Mouse (Mus musculus) adrenal gland (tissue): Measurements from ENCODE around the gene Ccl20.

Experiments used
- intact Hi-C: fragments of 180-260 bp; cut with DNase I; formaldehyde crosslinking; loops from one replicate; pipeline ENCODE4 v1.15.1; 2025
- long read RNA-seq, 2 experiments: library from polyadenylated mRNA; unstranded; transcript quantifications; one replicate each; pipeline ENCODE4 v2.0.0; 2020; ENCODE audit warnings: borderline replicate concordance in 1 of 2; ENCODE audit not compliant: insufficient replicate concordance in 1 of 2

The Ccl20 gene
- long read RNA-seq, experiment 1, result 0 reads
- long read RNA-seq, experiment 2, result 0 reads

DNA sequence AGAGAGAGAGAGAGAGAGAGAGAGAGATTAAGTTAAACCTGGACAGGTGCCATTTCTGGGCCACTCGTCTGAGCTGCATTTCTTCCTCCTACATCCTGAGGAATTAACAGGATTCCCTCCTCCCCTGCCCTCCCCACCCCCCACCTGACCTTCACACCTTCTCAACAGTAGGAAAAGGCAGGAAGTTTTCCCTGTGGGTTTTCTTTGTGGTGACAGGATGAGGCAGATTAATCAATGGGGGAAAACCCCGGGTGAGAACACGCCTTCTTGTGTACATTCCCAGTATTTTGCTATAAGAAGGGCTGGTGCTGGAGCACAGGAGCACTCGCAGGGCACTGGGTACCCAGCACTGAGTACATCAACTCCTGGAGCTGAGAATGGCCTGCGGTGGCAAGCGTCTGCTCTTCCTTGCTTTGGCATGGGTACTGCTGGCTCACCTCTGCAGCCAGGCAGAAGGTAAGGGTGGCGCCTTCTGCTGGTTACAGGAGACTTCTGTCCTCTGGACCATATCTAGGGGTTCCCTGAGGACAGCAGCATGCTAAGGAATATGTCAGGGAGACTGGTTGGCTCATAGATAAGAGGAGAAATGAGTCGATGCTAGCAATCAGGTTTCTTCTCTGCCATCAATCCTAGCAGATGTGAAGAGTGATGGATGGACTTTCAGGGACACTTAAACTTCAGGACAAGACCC, at the start of gene Ccl20:
Ccl20 (plus strand) TSS at position 320 of the 691 bp plus-strand sequence.
- intact Hi-C loops, result no loop called here

DNA sequence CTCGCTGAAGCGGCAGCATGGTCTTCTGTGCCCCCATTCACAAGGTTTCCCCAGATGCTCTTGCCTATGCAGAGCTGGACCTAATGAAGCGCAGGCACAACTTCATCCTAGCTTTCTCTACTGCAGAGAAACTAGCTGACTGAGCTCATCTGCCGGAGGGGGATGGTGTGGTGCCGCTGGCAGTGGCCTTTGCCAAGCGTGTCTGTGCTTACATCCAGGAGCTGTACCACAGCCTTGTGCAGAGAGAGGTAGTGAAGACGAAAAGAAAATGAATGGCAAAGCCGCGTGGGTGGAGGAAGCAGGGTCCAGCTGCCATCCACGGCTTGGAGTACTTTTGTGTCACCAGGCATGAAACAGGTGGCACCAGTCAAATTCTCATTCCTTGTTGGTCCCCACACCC, 49.4 kb upstream of the Ccl20 start:
- intact Hi-C loops, result loop anchor here (5.0 kb wide), 1 partner anchor 85 kb away; no protein-coding TSS in a partner anchor

DNA sequence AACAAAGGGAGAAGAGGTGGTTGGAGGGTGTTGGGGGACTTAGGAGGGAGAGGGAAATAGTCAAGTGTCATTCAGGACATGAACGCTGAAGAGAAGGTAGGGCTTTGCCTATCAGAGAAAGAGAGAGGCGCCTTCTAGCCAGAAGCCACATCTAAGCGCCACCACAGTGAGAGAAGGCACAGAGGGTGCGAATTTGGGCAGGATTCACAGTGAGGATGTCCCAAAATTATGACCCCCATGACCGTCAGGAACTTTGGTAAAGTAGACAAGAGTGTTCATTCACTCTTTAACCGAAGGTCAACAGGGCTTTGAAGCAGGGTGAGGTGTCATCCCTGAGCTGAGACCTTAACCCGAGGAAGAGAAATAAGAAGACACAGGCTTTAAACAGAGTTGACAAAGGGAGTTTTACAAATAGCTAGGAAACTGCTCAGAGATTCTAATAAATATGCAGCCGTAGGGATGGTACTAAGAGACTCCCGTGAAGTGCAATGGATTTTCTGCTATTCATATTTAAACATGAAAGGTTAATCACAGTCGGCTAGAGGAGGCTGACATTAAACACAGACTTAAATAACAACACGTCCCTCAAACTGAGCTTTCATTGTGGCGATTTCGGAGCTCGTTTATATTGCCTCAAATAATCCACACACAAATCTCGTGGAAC, 40.9 kb upstream of the Ccl20 start:
- intact Hi-C loops, result loop anchor here (5.0 kb wide), 1 partner anchor 288 kb away; no protein-coding TSS in a partner anchor

DNA sequence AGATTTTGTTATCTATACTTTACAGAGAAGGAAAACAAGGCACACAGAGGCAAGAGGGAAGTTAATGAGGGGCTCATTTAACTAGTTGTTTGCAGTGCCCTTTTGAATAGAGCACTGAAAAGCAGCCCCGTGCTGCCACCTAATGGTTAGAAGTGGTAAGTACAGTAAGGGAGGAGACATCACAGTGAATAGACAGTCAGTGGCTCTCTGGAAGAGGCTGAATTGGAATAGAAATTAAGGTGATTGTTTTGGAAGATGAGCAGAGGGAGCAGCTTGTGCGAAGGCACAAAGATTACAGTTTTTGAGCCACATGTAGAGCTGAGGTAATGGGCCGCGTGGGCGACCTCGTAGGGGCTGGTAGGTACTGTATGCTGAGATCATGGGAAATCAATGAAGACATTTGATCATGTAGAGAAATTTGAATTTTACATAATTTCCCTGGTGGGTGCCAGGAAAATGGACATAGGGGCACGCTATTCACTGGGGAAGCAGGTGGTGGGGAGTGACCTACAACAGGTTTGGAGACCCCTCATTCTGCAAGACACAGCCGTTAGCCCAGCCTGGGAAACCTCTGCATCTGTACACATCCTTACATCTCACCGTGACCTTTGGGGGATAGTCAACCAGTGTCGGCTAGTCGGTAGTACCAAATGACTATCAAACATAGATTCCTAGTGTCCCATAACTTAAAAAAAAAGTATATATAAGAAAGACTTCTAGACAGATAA, 40.2 kb upstream of the Ccl20 start:
- intact Hi-C loops, result loop anchor here (5.0 kb wide), 1 partner anchor 289 kb away; no protein-coding TSS in a partner anchor

DNA sequence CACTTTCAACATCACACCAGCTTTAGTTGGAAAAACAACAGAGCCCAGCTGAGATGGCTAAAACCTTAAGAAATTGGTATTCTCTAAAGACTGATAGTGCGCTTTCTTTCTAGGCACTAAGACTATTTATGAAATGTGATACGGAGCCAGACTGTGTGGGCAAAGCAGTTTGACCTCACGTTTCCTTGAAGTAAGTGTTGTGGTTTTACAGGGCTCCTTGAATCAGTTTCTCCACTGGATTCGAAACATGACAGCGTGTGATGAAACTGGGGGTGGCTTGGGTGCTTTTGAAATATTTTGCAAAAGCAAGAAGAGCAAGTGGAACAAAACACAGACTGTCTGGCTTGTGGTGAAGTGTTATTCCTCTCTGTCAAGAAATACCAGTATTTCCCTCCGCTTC, 39.5 kb upstream of the Ccl20 start:
- intact Hi-C loops, result loop anchor here (5.0 kb wide), 1 partner anchor 290 kb away; no protein-coding TSS in a partner anchor

DNA sequence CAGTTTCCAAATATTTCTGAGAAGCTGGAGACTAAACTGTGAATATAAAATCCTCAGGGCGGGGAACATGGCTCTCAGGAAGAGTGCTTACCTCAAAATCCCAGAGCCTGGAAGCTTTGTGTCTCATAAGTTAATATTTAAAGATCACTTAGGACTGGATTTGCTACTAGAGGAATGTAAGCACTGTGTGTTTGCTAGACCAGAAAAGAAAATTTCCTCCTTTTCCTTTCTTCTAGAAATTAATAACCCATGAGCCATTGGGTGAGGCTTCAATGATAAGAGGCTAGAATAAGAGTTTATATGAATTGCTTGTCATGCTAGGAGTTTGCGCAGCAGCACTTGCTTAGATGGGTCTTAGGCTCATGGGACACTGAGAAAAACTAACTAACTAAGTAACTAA, 31.8 kb upstream of the Ccl20 start:
- intact Hi-C loops, result no loop called here

DNA sequence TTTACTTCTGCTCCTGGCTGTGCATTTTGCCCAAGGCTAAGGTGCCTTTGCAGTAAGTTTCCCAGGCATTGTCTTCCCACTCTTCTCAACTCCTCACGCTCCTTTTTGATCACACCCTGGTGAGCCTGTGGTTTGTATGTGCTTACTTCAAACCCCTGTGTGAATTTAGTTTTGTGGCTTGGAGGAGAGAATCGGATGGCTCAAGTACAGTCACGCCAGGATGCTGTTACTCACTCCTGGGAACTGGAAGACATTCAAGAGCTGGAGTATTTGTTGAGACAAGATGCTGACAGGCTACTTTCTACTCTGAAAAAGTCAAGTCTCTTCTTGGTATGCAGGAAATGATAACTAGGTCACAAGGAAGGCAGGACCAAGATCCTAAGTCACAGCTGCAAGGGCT, 25.3 kb upstream of the Ccl20 start:
- intact Hi-C loops, result no loop called here

DNA sequence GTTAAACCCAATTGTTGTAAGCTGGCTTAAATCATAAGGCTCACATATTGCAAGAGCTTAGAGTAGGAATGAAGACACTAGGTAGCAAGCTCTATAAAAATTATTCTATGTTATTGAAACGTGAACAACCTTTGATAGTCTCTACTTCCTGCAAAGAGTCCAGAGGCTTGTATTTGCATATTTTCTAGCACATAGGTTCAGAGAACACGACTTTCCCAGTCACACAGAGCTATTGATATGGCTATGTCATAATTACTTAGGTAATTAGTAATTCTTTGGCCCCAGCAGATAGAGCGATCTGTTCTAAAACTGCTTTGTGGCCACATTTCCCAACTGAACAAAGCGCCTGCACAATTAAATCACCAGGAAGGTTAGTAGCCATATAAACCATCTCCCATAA, 19.6 kb upstream of the Ccl20 start:
- intact Hi-C loops, result no loop called here

DNA sequence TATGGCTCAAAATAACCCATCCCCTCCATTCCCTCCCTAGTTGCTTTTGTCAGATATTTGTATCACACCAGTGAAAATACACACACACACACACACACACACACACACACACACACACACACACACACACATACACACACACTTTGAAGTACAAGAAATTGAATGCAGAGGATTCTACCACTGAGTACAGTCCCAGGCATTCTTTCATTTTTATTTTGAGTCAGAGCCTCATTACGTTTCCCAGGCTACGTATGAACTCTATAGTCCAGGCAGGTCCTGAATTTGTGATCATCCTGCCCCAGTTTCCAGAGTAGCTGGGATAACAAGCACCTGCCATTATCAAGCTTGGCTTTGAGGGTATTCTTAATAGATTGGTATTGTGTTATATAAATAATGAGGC, 17.4 kb upstream of the Ccl20 start:
- intact Hi-C loops, result no loop called here

DNA sequence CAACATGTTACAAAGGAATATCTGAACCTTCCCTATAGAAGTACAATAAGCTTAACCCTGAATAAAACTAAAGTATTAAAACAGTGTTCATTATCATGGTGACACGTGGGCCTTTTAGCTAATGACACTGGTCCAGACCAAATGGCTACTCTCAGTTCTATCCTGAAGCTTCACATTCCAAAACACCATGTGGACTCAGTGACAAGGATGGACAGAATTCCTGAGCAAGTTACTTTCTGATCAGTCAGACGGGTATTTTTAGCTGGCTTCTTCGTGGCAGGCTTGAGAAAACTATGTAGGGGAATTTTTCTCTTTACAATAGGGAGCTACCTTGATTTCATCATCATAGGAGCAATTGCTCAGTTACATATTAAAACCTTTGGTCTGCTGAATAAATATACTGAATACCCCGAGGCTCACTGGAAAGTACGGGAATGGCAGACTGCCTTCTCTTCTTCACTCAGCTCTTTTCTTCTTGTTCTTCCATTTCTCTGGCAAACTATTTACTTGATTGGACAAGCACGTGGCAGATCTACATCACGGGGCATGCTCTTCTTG, 16.9 kb upstream of the Ccl20 start:
- intact Hi-C loops, result no loop called here

DNA sequence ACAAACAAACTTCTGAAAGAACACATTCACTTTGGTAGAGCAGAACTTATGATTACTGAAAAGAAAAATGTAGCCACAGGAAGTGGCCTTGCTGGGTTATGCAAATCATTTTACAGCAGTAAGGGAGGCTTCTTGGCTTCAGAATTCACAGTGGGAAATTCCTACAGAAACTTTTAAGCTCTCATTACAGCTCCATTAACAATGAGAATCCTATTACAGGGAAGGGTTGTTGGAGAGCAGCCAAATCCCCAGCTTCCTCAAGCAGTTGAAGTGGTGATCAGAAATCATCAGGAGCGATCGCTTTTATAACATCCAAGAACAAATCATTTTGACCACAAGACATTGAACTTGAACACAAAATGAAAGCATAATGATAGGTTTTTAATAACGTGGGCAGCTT, 14.7 kb upstream of the Ccl20 start:
- intact Hi-C loops, result no loop called here

DNA sequence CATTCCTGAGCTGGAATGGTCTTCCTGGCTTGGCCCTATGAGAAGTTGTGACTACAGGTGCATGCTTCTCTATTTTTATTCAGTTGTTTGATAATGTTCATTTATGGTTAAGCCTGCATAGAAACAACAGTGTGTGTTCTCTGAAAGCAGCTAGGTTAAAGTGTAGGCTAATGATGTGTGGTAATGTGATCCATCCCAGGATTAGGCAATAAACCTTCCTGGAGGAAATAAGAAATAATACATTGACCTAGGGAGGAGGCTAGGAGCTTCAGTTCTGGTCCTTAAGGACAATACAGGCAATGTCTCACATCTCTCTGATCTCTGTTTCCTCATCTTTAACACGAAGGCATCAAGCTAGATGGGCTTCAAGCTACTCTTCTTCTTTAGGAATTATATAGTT, 11.1 kb upstream of the Ccl20 start:
- intact Hi-C loops, result no loop called here

DNA sequence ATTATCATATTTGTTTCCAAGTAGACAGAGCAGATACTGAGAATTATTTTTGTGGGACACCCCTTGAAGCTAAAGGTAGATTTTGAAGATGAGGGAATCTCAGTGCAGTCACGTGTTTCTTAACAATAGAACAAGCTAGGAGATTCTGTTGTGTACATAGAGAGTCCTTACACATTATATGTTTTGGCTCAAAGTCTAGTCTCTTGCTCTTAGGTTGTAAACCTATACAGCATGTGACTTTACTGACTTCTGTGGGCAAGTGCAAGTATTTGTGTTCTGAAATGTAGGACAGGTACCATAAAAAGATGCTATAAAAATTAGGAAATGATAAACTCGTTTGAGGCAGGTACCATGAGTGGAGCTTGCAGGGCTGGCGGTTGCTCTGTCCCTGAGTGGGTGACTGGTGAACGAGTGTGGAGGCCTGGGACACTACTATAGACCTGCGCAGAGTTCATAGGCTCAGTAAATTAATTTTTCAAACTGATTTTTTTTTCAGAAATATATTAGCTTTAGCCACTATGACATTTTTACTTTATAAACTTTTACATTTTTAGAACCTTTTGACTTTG, 9.1 kb upstream of the Ccl20 start:
- intact Hi-C loops, result no loop called here

DNA sequence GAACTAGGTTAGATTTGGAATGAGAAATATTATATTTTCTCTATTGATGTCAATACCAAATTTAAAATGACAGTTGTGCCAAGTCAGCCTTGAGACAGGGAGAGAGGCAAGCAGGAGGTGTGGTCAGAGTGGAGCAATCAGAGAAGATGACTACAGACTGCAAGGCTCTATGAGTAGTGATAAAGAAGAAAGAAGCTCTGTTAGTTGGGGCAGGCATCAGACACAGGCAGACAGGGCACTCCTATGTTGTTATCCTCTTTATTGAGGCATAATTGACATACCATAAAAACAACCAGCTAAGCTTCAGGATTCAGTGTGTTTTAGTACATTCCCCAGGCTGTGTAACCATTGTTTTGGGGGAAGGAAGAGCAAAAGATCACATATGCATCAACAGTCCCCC, 5.6 kb upstream of the Ccl20 start:
- intact Hi-C loops, result no loop called here

DNA sequence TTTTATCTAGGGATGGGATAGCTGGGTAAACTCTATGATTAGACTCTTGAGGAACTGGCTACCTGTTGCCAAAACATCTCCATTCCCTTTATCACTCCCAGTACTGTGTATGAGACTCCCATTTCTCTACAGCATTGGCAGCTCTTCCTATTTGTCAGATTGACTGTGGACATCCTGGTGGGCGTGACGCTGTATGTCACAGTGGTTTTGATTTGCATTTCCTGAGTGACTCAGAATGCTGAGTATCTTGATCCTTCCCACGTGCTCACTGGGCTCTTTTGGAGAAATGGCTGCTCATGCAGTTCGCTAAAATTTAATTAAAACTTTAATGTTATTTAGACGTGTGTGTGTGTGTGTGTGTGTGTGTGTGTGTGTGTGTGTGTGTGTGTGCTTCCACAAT, 4.8 kb upstream of the Ccl20 start:
- intact Hi-C loops, result no loop called here

DNA sequence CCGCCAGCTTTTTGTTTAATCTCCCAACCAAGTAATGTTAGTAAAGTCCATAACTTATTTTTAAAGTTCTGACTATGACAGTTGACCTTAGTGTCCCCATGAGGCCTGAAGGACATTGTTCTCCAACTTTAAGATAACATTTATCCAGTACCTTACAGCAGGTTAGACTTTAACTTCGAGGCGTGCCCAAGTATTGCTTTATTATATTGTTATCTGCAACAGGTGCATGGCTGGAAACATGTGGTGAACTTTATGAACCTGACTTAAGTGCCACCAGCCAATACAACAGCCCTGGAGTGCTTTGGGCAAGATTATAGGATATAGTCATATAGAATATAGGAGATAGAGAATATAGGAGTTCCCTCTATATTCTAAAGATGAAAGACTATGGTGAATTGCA, 651 bp downstream of the Ccl20 start:
- intact Hi-C loops, result no loop called here

DNA sequence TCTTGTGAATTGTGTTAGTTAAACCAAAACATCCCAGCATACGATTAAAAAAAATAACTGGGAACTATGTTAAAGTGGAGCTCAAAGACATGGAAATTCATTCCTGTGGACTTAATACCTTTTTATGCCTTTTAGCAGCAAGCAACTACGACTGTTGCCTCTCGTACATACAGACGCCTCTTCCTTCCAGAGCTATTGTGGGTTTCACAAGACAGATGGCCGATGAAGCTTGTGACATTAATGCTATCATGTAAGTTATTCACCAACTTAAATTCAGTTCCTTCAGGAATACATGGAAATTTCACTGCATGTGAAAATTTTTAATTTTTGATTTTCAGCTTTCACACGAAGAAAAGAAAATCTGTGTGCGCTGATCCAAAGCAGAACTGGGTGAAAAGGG, 1.1 kb downstream of the Ccl20 start:
- intact Hi-C loops, result no loop called here

DNA sequence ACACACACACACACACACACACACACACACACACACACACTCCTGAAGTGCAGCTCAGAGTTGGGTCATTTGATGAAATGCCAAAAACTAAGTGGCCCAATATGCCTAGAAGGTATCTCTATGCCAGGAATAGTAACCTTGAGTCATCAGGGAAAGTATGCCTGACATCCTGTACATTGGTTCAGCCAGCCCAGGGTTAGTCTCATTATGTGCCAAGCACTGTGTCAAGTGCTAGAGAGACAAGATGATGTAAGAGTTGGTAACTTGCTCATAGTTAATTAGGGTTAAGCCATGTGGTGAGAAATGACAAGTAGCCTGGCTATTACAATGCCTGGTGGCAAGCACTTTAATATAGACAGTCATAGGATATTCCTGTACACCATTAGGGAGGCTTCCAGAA, 3.3 kb downstream of the Ccl20 start:
- intact Hi-C loops, result no loop called here

DNA sequence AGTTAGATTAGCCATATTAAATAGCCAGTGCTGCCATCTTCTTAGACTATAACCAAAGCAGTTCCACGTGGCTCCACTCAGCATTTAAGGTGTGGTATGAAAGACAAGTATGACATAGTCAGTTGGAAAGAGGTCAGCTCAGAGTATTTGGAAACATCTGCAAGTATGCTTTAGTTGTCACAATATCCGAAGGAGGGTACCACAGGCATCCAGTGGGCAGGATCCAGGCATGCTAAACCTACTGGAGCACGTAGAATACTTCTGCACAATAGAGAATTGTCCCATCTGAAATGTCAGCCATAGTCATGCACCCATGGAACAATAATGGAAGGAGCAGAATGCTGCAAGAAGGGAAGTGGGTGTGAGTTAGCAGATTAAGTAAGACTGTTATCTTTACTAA, 3.7 kb downstream of the Ccl20 start:
- intact Hi-C loops, result no loop called here

DNA sequence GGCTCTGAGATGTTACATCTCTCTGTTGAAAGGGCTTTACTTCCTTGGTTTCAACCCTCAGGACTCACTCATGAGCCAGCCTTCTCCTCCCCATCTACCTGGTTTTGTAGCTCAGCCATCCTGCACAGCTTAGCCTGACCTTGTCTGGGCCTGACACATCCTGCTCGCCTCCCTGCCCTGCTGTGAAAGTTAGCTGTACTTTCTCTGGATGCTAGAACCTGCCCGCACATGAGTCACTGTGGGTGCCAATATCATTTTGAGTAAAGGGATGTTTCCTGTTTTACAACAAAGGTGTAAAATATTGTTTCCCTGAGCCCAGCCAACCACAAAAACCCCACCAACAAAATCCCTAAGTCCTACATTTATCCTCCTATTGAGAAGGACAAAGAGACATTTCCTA, 6.6 kb downstream of the Ccl20 start:
- intact Hi-C loops, result no loop called here

DNA sequence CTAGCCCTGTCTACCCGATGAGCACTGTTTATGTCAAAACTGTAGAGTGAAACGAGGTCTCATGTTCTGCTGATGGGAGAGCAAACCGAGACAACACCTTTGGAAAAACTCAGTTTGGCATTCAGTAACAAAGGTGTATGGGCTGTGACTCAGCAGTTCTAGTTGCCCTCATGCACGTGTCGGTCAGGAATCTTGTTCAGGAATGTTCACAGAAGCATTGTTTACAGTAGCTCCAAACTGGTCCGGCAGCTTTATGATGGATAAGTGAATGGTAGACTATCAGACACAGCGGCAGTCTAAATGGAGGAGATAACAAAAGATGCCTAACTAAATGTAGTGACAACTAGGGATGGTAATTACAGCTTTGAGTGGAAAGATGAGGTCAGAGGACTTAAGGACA, 19.3 kb downstream of the Ccl20 start:
- intact Hi-C loops, result no loop called here

DNA sequence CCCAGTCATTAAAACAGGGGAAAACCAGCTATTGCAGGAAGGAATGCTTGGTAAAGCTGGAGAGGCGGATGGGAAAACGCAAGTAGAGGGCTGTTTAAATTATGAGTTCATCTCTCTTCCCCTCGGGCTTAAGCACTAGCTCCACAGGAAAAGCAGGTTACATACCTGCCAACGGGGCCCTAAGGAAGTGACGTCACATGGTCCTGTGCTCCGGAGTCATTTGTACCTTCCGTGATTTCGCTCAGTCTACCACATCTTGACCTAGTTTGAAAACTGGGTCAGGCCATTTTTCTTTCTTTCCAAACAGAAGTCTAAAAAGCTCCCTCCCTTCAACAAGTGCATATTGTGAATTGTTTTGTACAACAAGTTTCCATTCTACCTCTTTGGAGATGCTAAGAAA, 21.3 kb downstream of the Ccl20 start:
- intact Hi-C loops, result no loop called here
